Mouse (Mus musculus): ENCODE results near the gene Synpo2l. TPM values are rescaled to one million over a fixed set of nuclear protein-coding genes. Genes with fewer than 3 reads are reported as not detected.
"Not testable (repeated sequence)": the region's sequence is repeated elsewhere in the genome, so short reads cannot be mapped to it uniquely, and the experiment has no call there.

Synpo2l gene
- total RNA-seq, 2 experiments from 2014 or later, result 87.3 to 87.9 TPM

DNA sequence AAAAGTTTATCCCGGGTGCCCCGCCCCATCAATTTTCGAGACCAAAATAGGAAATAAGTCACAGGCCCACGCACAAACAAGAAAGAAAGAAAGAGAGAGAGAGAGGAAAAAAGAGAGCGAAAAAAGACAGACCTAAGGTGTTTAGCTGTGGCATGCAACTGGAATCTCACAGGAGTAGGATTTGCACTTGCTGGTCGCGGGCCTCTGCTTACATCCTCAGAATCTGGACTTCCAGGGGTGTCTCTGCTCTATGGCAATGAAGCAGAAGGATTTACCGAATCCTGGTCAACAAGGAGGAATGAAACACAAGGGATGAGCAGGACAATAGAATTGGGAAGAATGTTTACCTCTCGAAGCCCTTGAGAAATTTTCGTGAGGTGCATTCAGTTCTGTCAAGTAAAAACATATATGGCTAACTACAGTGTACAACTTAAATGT is 26.7 kb downstream of the Synpo2l start:
- no peak for DNase-seq

DNA sequence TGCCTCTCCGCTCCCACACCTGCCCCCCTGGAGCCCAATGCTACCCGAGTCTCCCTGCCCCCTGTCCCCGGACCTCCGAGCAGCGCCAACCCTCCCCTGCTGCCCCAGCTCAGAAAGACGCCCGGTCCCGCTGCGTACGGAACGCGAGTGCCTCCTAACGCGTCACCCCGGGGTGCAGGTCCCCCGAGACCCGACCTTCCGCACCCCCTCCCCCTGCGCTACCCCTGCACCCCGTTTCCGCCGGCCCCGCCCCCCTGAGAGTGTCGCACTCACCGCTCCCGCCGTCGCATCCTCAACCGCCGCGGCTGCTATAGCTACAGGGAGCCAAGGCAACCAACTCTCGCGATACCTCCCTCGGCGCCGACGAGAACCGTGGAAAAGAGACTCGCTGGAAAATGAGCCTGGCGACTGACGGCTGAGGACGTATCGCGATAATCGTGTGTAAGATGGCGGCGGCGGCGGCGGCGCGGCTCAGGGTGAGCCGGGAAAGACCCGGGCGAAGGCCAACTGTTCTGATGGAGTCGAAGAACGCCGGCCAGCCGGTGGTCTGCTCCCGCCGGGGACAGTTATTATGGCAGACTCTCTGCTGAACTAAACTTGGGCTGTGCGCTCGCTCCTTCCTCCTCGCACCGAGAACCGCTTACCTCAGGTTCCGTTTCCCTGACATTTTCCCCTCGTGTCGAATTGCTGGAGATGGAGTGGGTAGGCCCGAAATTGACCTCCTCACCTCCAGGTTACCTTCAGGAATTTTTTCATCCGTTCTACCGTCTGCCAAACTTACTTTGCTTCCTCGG is 27.3 kb downstream of the Synpo2l start, which contains the start of gene Usp54:
TSS of gene Usp54 (minus strand) at position 420 of the 794 bp plus-strand sequence.
- peak; percentile 98 for DNase-seq

DNA sequence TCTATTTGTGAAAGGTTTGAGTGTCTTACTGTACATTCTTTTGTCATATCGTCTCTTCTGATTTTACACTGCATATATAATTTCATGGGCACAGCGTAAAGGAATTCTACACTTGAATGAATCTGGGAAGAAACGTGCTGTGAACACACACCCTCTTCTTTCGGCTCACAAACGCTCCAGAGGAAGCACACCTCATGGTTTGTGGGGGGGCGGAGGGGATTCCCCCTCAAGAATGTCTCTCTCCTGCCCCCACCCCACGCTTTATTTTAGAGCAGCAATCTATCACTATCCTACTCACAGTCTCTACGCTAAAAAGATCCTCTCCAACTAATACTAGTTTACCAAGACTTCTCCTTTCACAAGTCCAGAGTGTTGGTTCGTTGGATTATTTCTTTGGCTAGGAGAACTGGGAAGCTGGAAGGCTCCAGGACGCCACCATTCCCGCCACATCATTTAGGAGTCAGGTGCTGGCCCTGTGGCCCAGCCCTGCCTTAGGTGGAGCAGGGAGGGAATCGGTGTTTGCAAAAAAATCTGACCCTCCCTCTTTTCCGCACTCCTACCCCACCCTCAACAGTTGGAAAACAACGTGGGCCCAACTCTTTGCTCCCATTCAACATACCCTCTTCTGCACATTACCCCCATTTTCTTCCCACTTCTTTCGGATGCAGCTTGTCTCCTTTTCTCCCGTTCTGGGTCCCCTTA is 28.1 kb downstream of the Synpo2l start:
- DNase-seq, result no peak

DNA sequence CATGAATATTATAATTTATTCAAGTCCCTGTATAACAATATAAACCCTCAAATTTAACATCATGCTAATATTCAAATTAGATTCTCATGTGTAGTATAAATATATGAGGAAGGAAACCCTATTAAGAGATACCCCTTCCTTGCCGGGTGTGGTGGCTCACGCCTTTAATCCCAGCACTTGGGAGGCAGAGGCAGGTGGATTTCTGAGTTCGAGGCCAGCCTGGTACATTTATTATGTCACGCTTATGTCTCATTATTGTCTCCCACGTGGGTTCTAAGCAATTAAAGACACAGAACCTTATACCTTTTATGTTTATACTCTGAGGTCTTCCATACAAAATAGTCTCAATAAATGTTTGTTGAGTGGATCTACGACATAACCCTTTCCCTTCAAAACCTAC is 29.5 kb downstream of the Synpo2l start:
- no peak for DNase-seq

DNA sequence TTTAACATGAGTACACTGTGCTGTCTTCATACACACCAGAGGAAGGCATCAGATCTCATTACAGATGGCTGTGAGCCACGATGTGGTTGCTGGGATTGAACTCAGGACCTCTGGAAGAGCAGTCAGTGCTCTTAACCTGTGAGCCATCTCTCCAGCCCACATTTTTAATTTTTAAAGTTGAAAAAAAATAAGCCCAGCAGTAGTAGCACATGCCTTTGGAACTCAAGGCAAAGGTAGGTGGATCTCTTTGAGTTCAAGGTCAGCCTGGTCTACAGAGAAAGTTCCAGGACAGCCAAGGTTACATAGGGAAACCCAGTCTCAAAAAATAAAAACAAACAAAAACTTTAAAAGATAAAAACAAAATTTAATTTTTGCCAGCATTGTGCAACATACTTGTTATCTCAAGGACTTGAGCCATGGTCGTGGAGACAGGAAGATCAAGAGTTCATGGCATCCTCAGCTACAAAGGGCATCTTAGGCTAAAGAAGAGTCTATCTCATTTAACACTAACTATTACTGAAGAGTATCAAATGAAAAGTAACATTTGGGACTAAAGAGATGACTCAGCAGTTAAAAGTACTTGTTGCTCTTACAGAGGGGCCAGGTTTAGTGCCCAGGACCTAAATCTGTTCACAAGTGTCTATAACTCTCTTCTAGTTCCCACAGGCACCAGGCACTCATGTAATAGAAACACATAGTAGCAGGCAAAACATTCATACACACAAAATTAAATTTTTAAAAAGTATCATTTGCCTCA is 30.2 kb downstream of the Synpo2l start:
- DNase-seq, result no peak

DNA sequence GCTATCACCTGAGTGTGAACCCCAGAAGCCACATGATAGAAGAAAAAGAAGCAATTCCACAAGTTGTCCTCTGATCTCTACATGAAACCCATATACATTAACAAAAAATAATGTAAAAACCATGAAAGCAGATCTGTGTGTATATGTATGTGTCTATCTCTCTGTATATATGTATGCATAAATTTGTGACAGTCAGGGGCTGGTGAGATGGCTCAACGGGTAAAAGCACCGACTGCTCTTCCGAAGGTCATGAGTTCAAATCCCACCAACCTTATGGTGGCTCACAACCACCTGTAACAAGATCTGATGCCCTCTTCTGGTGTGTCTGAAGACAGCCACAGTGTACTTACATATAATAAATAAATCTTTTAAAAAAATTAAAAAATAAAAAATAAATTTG is 31.2 kb downstream of the Synpo2l start:
- not testable (repeated sequence) for DNase-seq

DNA sequence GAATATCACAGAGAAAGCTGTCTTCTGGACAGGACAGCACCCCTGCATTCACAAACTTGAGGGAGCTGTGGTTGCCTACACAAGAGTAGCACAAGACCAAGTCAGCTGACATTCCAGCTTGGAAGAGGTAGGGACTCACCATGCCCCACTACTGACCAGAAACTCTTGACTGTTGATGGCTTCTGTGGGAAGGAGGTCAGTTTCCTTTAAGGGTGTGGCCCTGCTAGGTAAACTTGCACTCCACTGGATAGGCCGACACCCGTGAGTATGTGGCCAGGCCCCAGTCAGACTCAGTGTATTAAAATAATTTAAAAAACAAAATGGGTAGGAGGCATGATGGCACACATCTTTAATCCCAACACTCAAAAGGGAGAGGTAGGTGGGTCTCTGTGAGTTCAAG is 32.6 kb downstream of the Synpo2l start:
- no peak for DNase-seq

DNA sequence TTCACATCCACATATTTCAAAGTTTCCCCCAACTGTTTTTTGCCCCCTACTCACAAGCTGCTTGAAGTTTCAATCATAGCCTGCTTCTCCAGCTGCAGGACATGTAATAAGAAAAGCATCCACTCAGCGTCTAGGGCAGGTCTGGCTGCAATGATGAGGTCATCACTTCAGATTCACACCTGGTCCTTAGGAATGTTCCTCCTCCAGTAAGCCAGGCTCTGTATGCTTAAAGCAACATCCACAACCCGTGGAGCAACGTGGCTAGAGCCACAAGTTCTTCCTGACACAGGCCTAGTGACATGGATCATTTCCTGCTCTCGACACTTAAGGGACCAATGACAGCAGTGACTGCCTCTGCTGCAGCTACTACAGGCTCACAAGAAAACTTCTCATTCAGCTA is 36.9 kb downstream of the Synpo2l start:
- DNase-seq, result no peak

DNA sequence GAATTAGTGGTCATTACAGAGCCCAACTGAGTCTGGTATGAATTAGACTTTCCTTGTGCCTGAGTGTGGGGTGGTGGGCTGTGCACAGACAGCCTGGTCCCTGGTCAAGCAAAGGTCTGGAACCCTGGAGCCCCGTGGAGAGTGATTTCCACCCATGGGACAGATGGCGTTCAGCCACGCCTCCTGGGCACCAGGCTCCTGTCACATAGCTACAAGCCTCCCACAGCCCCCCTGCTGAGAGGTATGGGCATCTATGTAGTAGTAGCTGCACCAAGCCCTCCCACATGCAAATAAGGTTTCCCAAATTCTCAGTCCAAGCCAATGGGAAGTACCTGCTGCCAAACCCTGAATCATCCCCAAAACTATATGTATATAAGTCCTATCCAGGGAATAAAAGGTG is 41.2 kb downstream of the Synpo2l start:
- DNase-seq, result no peak

DNA sequence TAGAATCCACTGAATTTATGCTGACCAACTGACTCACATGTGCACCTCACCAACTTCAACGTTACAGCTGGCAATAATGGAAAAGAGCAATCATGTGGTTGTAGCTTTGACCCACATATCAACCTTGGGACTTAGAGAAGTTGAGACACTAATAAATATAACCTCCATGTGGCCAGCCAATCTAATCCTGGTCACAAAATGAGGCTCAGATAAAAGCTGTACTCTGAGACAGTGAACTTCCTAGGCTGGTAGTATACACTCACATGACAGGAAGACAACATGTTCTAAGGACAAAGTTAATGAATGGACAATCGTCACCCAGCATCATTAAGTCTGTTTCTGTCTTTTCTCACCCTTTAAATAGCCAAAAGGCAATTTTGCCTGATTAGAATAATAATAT is 41.7 kb downstream of the Synpo2l start:
- DNase-seq, result no peak

DNA sequence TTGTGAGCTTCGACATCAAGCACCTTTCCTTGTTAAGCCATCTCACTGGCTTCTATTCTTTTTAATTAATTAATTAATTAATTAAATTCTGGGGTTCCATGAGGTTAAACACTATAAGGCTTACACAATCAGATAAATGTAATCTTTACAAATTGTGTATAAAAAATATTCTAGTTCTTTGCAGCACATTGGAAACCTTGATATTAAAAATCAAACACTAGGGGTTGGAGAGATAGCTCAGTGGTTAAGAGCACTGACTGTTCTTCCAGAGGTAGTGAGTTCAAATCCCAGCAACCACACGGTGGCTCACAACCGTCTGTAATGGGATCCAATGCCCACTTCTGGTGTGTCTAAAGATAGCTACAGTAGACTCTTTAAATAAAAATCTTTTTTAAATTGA is 45.2 kb downstream of the Synpo2l start:
- DNase-seq, result no peak

DNA sequence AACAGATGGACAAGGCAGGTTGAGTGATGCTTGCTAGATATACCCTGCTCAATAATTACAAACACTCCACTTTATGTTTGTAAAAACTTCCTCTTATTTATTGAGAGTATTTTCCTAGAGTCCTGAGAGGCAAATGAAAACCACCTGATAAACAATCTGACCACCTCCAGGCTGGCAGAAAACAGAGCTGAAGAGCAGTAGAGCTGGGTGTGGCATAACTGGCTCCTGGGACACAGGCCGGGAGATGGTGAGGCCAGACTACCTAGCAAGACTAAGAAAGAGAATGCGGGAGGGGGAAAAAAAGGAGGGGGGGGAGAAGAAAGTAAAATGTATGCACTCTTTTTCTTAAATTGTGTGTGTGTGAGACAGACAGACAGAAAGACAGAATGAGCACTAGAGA is 45.7 kb downstream of the Synpo2l start:
- no peak for DNase-seq

DNA sequence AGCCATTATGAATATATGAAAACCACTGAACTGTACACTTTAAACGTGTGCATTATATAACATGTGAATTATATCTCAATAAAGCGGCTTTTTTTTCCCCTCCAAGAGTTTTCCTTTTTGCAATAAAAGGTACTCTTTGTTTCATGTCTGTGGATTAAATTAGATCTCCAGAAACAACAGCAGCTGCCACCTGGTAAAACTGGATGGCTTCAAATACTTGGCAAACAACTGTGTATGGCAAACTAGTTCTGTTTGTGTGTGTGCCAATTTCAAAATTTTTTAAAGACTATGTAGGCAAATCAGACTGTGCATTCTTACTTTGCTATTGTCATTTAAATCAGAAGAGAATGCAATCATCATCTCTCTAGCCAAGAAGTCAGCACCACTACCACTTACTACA is 46.3 kb downstream of the Synpo2l start:
- DNase-seq, result no peak

DNA sequence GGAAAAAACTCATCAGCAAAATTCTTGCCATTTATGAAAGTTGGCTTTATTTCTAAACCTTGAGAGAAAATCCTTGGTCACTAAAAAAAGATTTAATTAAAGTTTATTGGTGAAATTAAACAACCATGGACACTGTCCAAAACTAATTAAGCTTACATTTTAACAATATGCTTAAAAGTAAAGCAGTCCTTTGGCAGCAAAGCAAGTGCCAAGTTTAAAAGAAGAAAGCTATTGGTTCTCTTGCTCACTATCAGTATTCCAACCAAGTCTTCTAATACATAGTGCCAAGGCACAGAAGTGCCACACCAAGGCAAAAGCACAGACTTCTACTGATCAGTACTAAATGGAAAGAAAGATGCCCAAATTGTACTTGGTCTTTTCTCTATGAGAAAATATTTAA is 49.0 kb downstream of the Synpo2l start:
- no peak for DNase-seq

DNA sequence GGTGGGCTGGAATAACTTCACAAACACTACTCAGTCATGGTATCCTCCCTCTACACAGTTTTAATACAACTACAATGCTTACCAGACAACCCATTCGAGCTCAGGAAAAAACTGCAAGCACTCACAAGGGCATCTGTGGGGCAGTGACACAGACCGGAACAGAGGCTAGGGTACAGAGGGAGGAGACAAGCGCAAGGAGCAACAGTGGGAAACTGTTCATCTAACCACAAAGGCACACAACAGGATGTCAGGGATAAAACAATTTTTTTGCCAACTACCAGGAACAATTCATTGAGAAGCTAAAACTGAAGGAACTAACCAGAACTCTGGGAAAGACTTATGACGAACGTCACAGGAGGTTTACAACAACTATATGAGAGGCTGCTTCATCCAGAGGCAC is 49.9 kb downstream of the Synpo2l start:
- peak in 1 of 2 experiments; percentile 39 for DNase-seq

DNA sequence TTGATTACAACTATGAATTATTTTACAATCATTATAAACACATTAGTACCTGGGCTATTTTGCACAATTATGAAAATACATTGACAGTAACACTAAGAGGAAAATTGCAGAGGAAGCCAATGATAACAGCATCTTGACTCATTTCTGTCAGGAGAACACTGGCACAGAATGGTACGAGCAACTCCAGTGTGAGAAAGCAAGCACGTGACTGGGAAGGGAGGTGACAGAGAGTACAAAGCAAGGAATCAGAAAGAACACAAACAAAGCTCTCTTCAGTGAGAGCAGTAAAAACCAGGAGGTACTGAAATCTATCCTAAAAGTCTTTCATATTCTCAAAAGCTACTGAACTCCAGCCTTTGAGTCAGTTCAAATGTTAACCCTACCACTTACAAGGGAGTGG is 51.7 kb downstream of the Synpo2l start:
- peak; percentile 49 to 62 for DNase-seq

DNA sequence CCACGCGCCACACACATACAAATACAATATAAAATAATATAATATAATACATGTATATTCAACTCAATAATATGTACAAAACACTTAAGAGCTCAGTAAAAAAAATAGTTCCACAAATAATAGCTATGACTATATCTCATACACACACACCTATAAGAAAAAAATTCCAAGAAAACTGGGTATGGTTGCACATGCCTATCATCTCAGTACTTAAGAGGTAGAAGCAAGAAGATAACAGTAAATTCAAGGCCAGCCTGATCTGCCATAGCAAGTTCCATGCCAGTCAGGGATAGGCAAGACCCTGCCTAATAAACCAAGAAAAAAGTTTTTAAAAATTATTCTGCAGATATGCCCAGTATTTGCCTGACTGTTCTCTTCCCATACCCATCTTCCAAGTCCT is 53.1 kb downstream of the Synpo2l start:
- DNase-seq, result no peak

DNA sequence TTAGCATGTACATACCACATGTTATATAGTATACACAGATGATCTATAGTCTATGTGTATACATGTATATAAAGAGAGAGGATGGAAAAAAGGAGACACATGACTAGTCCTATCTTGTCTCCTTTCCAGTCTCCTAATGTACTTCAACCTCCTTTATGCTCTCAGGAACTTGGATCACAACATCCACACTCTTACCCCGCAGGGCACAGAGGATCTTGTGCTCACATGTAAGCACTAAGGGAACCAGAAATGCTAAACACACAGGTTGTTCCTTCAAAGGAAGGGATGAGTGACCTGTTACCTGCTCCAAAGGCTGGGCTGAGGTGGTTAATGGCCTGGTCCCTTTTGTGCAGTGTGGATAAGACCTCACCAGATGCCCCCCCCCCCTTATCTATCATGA is 55.3 kb downstream of the Synpo2l start:
- DNase-seq, result no peak

DNA sequence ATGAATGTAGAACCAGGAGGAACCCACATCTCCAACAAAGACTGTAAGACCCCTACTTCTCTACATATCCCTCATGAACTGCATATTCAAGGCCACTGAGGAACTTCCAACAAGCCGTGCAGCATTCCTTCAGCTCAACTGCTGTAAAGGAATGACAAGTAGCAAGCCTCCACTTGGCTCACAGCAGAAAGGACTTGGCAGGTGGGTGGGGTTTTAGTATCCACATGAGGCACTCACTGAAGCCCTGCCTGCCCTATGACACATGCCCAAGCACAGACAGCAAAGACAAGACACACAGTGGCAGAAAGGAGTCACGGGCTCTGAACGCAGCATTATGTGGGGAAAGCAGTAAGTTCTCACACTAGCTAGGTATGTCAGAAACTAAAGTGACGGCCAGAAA is 58.0 kb downstream of the Synpo2l start:
- DNase-seq, result peak; percentile 71 to 82

DNA sequence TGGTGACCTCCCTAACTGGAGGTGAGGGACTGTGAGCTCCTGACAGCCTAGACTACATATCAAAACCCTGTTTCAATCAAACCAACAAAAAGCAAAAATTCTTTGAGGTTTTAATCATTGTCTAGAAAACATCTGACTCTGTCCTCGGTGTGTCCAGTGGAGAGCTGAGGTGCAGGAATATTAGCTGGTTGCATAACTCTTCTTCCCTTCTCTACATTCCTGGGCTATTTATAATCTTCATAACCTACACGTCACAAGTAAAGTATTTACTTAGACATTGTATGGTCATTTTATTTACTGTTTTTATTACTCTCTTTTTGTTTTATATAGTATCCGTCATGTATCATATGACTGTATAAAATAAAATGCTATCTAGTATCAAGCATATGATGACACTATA is 58.6 kb downstream of the Synpo2l start:
- no peak for DNase-seq

All from heart, adult 18-20 months (tissue).